Mouse (Mus musculus): ENCODE results near the gene Fars2.

Fars2 gene

GRCm38 (mm10) chr13:36506315-36506714 is 389.1 kb downstream of the Fars2 start:
- no peak for DNase-seq (ENCODE audit: low read depth, low spot score)

DNA sequence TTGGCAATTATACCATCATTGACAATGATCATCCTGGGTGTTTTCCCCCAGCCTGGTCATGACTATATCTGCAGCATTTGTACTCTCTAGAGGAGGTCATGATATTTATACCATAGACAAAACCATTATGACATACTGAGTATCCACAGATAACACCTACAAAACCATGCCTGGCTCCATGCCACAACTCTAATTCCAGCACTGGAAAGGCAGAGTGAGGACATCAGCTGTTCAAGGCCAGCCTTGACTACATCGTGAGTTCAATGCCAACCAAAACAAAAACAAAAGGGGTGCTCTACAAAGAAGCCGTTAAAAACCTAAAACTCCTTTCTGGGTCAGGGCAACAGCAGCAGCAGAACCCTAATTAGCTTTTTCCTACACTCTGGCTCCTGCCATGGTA is 392.9 kb downstream of the Fars2 start:
- DNase-seq (ENCODE audit: low read depth, low spot score) = no peak

GRCm38 (mm10) chr13:36513126-36513525 is 395.9 kb downstream of the Fars2 start:
- no peak for DNase-seq (ENCODE audit: low read depth, low spot score)

DNA sequence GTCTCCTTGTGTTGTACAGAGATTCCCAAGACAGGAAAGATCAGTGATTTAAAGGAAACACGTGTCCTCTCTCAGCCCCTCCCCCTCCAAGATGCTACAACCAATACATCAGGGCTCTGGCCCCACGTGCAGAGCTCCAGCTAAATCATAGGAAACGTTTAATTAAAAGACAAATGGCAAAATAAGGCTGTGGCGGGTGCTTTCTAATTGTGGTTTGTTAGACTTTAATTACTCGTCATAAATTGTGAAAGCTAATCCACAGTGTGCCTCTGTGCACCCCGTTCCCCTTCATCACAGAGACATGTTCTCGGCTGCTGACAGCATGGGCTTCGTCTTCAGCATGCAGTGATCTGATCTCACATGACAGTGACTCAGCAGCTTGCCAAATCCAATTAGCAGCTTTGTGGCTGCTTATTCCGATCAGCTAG is 400.9 kb downstream of the Fars2 start:
- DNase-seq (ENCODE audit: low read depth, low spot score) = no peak

GRCm38 (mm10) chr13:36527761-36528160 is 410.5 kb downstream of the Fars2 start:
- no peak for DNase-seq (ENCODE audit: low read depth, low spot score)

DNA sequence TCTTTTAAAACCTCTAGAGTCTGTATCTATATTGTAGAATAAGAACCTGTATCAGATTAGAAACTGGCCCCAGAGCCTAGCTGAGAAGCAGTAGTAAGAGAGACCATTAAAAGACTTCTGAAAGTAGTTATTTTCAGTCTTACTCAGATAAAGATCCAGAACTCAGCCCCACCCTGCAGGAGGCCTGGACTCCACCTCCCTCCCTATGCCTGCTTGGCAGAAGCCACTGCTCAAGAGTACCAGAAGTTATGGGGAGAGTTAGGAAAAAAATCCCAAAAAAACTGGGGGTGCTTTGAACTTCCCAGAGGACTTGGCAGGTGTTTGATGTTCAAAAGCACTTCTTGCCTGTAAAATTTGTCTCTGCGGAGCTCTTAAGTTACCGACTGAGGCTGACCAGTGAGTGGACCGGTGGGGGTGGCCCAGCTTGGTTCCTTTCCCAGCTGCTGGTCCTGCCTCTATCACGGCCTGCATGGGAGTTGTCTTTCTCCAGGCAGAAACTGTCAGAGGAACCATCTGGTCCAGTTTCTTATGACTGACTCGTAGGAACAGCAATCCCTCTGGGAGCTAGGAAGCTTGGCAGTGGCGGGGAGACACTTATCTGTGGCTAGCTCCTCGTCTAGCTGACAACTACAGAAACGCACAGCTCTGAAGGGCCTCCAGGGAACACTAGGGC is 411.1 kb downstream of the Fars2 start:
- DNase-seq (ENCODE audit: low read depth, low spot score) = no peak

GRCm38 (mm10) chr13:36529467-36530039 is 412.3 kb downstream of the Fars2 start:
- no peak for DNase-seq (ENCODE audit: low read depth, low spot score)

GRCm38 (mm10) chr13:36530852-36531251 is 413.6 kb downstream of the Fars2 start:
- no peak for DNase-seq (ENCODE audit: low read depth, low spot score)

DNA sequence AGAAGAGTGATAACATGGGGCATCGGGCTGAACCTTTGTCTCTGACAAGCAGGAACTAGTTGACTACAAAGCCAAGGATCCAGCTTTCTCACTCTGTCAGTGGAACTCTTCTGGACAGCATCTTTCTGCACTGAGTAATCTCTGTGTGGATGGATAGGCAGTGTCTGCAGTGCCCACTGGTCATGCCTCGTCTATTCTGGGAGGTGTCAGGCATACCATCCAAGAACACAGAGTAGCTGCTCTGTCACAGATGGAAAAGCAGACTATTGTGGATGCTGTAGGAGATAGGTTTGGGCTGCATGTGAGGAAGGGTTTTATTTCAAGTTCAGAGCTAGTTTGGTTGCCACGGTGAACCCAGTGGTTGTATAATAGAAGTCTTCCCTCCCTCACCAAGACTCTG is 414.7 kb downstream of the Fars2 start:
- no peak for DNase-seq (ENCODE audit: low read depth, low spot score)

DNA sequence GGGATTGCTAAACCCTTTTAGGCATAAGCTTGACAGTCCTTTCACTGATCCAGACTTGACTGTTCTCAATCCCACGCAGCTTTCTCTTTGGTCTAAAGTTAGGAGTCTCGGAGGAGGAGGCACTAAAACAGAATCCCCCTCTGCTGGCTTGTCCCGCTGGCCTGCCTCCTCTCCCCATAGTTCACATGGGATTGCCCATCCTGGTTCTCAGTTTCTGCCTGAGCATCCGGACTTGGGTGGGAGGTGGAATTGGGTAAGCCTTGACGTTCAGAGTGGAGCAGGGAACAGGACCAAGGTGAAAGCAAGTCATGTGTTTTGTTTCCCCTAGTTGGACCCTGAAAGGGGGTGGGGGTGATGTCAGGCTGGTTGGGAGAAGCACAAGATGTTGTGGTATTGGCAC is 415.9 kb downstream of the Fars2 start:
- no peak for DNase-seq (ENCODE audit: low read depth, low spot score)

DNA sequence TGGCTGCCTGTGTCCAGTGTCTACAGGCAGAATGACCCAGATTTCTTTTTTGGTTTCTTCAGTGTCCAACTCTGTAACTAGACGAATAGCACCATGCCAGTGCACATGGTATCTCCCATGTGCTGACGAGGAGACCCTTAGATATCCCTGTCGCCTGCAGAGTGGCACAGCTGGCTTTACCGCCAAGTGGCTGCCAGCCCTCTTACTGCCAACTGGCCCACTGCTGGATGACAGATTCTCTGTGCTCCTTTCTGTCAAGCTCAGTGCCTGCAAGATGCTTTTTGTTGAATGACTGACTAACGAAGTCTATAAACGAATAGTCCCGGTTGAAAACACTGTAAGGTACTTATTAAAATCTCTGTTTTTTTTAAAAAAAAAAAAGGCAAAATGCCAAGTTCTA is 416.3 kb downstream of the Fars2 start:
- no peak for DNase-seq (ENCODE audit: low read depth, low spot score)

DNA sequence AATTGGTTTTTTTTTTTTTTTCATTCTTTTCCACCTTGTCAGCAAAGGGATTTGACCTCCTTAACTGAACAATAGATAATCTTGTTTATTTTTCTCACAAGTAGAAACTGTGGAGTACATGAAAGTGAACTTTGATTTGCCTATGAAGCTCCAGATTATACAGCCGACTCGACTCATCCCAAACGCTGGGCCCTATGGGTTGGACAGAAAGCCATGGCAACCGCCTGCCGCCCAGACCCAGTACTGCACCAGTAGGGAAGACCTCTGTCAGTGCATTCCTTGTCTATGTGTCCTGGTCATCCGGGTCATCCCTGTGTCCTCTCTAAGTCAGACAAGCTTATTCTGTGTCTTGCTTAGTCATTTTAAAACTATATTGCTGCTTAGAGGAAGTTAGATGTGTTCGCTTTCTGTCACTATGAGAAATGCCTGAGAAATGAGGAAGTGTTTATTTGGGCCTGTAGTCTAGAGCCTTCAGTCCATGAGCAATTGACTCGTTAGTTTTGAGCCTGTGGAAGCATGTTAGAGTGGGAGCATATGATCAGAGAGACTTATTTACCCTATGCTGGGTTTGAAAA is 416.8 kb downstream of the Fars2 start:
- DNase-seq (ENCODE audit: low read depth, low spot score) = no peak

DNA sequence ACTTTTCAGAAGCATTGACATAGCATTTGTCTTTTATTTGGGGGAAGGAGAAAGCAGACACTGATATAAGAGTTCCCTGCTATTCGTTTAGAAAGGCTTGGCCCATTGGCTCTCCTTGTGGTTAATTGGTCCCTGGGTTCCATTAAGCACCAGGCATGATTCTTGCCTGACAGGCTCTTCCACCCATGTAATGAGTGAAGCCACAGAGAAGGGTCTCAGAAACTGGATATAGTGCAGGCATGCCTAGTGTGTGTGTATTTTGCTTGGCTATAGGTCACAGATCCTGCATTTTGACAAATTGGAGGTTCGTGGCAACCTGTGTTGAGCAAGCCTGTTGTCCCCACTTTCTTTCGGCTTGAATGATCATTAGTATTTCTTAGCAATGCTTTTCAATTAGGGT is 420.4 kb downstream of the Fars2 start:
- no peak for DNase-seq (ENCODE audit: low read depth, low spot score)

DNA sequence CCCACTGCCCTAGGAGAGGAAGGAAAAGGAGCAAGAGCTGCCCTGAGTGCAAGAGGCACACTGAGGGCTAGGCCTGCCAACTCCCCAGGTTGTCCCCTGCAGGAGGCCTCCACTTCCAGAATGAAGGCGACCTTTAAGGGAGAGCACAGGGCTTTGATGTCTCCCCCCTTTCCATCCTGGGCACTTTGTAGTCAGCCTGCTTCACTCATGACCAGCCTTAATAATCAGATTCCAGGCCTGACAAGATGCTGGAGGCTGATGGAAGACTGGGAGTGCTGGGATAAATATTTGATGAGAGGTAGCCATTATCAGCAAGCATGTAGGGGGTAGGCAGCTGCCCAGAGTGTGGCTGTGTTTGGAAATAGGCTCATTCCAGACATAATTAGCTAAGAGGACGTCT is 421.2 kb downstream of the Fars2 start:
- no peak for DNase-seq (ENCODE audit: low read depth, low spot score)

DNA sequence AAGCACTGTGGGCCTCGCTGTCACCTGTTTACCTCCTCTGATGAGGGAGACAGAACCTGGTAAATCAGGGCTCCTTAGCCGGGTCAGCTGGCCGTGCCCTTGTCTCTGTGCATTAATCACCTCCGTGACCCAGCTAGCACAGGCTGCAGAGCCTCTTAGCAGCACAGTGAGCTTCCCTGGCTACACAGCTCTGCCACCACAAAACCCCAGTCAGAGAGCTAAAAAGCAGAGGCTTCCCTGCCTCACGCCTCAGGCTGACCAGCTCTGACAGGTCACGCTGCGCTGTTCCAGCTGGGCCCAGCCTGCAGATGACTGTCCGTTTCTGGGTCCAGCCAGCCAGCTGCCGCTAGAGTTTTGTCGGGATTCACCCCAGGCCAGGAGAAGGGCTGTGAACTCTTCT is 423.0 kb downstream of the Fars2 start:
- DNase-seq (ENCODE audit: low read depth, low spot score) = no peak

DNA sequence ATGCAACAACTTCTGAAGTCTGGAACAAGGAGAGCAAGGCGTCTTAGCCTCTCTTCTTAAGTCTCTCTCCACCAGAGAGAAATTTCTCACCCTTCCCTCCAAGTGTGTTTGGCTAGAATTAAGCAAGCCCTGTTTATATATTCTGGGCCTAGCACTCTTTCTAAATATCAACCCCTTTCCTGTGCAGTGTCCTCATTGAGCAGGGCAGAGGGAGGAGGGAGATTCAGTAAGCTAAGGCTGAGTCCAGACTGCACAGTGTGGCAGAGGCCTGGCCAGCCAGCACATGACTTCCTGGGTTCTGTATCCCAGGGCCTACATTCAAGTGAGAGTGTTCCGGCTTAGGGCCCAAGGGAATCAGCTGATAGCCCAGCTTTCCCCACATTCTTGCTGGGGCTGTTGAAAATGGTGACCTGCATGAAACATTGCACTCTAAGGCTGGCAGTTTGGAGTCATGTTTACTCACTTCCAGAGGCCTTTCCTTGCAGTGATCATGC is 424.1 kb downstream of the Fars2 start:
- DNase-seq (ENCODE audit: low read depth, low spot score) = no peak

DNA sequence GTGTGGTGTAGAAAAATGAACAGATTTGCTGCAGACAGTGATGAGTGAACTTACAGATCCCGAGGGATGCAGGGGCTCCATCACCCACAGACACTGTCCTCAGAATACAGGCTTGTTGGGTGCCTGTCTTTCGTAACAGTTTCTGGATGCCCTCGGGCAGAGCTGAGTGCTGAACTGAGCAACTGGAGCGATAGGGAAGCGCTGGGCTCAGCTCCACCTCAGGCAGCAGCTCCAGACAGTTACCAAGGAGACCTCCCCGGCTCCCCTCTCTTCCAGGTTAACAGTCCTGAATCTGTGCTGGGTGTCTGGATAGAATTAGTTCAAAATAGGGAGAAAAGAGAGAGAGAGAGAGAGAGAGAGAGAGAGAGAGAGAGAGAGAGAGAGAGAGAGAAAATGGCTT is 433.5 kb downstream of the Fars2 start:
- no peak for DNase-seq (ENCODE audit: low read depth, low spot score)

DNA sequence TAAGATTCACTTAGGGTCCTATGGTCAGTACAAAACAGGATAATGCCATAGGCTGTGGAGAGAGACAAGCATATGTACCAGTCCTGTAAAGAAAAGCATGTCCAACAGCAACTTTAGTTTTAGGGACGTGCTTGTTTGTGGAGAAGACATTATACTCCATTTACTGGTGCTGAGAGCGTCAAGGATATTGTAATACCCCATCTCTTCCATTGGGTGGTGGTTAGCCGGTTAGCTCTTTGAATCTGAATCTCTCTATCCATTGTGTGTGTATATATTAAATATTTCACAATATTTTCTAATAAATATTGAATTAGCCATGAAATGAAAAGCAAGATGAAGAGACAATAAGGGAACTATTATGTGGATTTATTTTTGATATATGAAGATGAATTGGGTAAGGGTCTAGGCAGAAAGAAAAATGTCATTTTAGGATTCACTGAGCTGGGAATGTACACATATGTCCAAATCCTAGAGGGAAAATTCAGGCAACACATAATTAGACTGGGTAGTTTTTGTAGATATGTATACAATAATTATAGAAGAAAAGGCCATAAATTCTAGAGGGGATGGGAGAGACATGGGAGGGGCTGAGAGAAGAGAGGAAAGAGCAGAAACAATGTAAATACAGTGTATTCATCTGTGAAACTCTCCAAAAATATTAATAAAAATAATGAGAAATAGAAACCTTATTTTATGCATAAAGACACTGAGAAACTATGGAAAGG is 435.5 kb downstream of the Fars2 start:
- DNase-seq (ENCODE audit: low read depth, low spot score) = no peak

DNA sequence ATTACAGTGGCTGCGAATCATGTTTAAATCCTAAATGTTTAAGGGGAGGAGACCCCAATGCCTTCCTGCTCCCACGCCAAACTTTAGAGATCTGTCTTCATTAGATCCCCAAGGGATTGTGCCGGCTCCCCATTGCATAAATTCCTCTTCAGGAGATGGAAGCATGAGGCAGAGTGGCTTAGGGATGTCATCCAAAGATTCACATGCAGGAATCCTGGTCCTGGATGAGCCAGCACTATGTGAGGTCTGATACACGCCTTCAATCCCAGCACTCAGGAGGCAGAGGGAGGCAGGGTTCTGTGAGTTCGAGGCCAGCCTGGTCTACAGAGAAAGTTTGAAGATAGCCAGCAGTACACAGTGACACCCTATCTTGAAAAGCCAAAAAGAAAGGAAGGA is 436.0 kb downstream of the Fars2 start:
- no peak for DNase-seq (ENCODE audit: low read depth, low spot score)

- no peak for DNase-seq (ENCODE audit: low read depth, low spot score)
Observed at GRCm38 (mm10) chr13:36554743-36555142, 437.5 kb downstream of the Fars2 start.

GRCm38 (mm10) chr13:36562447-36563441 is 445.5 kb downstream of the Fars2 start:
- DNase-seq (ENCODE audit: low read depth, low spot score) = no peak
